Mouse (Mus musculus) forebrain, embryonic 14.5 days (tissue): ENCODE results near the gene Ggta1. TPM values are rescaled to one million over a fixed set of nuclear protein-coding genes. Genes with fewer than 3 reads are reported as not detected.

Experiments
- polyA plus RNA-seq: library from polyadenylated mRNA; unstranded; fragments of >200 nt; fragmentation: Nextera tagmentation; extraction: Ambion mirVana; gene quantifications from 2 replicates; pipeline ENCODE4 v1.2.1, GENCODE M21; 2014

The Ggta1 gene
- polyA plus RNA-seq, 1 experiment from 2014 or later, result 6.1 TPM

Other genes with a start within 250 kb of the Ggta1 start
- gene Gsn, start 206.9 kb downstream of the Ggta1 start, polyA plus RNA-seq, result 22.5 and 25.0 TPM in 2 replicates
- gene Stom, start 126.3 kb downstream of the Ggta1 start, polyA plus RNA-seq, result 11.0 and 12.4 TPM in 2 replicates
- not detected in 2 replicates for gene 4930568D16Rik, start 95.5 kb downstream of the Ggta1 start, polyA plus RNA-seq
- not detected in 2 replicates for gene 4930402F06Rik, start 66.1 kb downstream of the Ggta1 start, polyA plus RNA-seq
- 29.7 and 37.9 TPM in 2 replicates for gene Dab2ip, start 95.0 kb upstream of the Ggta1 start, polyA plus RNA-seq